Mouse (Mus musculus): Measurements from ENCODE around the gene Prkcd.

DNA sequence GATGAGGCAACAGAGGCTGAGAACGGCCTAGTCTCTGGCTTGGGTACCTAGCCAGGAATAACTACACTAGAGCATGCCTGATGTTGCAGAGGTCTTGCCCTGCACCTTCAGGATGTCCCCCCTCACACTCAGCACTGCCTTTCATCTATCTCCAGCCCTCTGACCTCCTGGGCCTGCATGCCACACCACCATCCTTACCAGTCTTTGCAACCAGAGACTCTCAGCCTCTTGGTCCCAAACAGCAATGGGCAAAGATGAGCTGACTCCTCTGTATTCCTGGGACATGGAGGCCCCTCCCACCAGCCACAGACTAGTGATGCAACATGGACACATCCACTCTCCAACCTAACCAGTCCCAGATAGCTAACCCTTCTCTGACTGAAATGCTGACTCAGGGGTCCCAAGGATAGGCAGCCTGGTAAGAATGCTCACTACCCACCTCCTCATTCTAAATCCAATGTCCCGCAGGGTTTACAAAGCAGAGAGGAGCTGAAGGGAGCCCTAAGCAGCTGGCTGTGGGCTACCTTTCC, 7.2 kb downstream of the Prkcd start:
- TF ChIP-seq POLR2A (IDR thresholded peaks at IDR 0.05; ENCODE audit: control insufficient read depth, extremely low read depth, insufficient read depth, low read length, poor library complexity) (no peak), CTCF (IDR thresholded peaks at IDR 0.05; ENCODE audit: borderline replicate concordance, control insufficient read depth, extremely low read depth, insufficient read depth, low read length, poor library complexity) (no peak)

Measured in thymus, adult 2 months (tissue).